Mouse (Mus musculus): ENCODE measurements around the gene Ube2d3. TPM values are rescaled to one million over a fixed set of nuclear protein-coding genes. Genes with fewer than 3 reads are reported as not detected.
"Not testable (repeated sequence)": the region's sequence is repeated elsewhere in the genome, so short reads cannot be mapped to it uniquely, and the experiment has no call there.

The Ube2d3 gene
- total RNA-seq, 2 experiments from 2014 or later: 254 to 257 TPM

GRCm38 (mm10) chr3:135440621-135441020 is 2.7 kb downstream of the Ube2d3 start:
- H3K27ac ChIP-seq: peak overlapping the region; percentile 99; the same call in 1 of the 2 replicates

GRCm38 (mm10) chr3:135444930-135445329 is 7.0 kb downstream of the Ube2d3 start:
- no peak for TF ChIP-seq CTCF (conservative IDR thresholded peaks at IDR 0.05)
- no peak overlapping the region for H3K4me3 ChIP-seq
- no peak overlapping the region for H3K27ac ChIP-seq
- no peak for DNase-seq (ENCODE audit: low spot score in 2 of 2)

More at GRCm38 (mm10) chr3:135440621-135441020, 2.7 kb downstream of the Ube2d3 start:
- no peak for TF ChIP-seq CTCF (conservative IDR thresholded peaks at IDR 0.05)
- no peak for DNase-seq (ENCODE audit: low spot score in 2 of 2)
- peak overlapping the region; percentile 94 for H3K4me3 ChIP-seq

- Histone ChIP-seq H3K27ac (no peak overlapping the region), H3K4me3 (no peak overlapping the region)
- TF ChIP-seq CTCF (conservative IDR thresholded peaks at IDR 0.05): no peak
- no peak for DNase-seq (ENCODE audit: low spot score in 2 of 2)
These were observed 21.0 kb downstream of the Ube2d3 start for GRCm38 (mm10) chr3:135458981-135459380.

- DNase-seq (ENCODE audit: low spot score in 2 of 2): no peak
- Histone ChIP-seq H3K4me3 (no peak overlapping the region), H3K27ac (no peak overlapping the region)
- no peak for TF ChIP-seq CTCF (conservative IDR thresholded peaks at IDR 0.05)
These were observed 30.5 kb downstream of the Ube2d3 start for GRCm38 (mm10) chr3:135468402-135468801.

- TF ChIP-seq CTCF (conservative IDR thresholded peaks at IDR 0.05): no peak
- H3K27ac ChIP-seq: no peak overlapping the region
- no peak overlapping the region for H3K4me3 ChIP-seq
- DNase-seq (ENCODE audit: low spot score in 2 of 2): no peak
These were observed 31.2 kb downstream of the Ube2d3 start for GRCm38 (mm10) chr3:135469146-135469545.

- H3K4me3 ChIP-seq: no peak overlapping the region
- no peak for TF ChIP-seq CTCF (conservative IDR thresholded peaks at IDR 0.05)
- peak; percentile 19 to 46 for DNase-seq (ENCODE audit: low spot score in 2 of 2)
- H3K27ac ChIP-seq: no peak overlapping the region
These were observed 32.0 kb downstream of the Ube2d3 start for GRCm38 (mm10) chr3:135469974-135470373.

GRCm38 (mm10) chr3:135470823-135471222 is 32.9 kb downstream of the Ube2d3 start:
- no peak for DNase-seq (ENCODE audit: low spot score in 2 of 2)
- no peak overlapping the region for H3K4me3 ChIP-seq
- TF ChIP-seq CTCF (conservative IDR thresholded peaks at IDR 0.05): no peak
- no peak overlapping the region for H3K27ac ChIP-seq

GRCm38 (mm10) chr3:135475025-135475424 is 37.1 kb downstream of the Ube2d3 start:
- Histone ChIP-seq H3K4me3 (no peak overlapping the region), H3K27ac (no peak overlapping the region)
- DNase-seq (ENCODE audit: low spot score in 2 of 2): no peak
- TF ChIP-seq CTCF (conservative IDR thresholded peaks at IDR 0.05): no peak

- no peak for TF ChIP-seq CTCF (conservative IDR thresholded peaks at IDR 0.05)
- peak overlapping the region; percentile 69 for H3K27ac ChIP-seq
- DNase-seq (ENCODE audit: low spot score in 2 of 2): peak; percentile 28 to 32
- H3K4me3 ChIP-seq: no peak overlapping the region
These were observed 38.3 kb downstream of the Ube2d3 start for GRCm38 (mm10) chr3:135476286-135476685.

- H3K27ac ChIP-seq: peak overlapping the region; percentile 69; the same call in 1 of the 2 replicates
- no peak for DNase-seq (ENCODE audit: low spot score in 2 of 2)
- no peak overlapping the region for H3K4me3 ChIP-seq
- TF ChIP-seq CTCF (conservative IDR thresholded peaks at IDR 0.05): no peak
These were observed 39.0 kb downstream of the Ube2d3 start for GRCm38 (mm10) chr3:135476977-135477376.

GRCm38 (mm10) chr3:135479090-135479489 is 41.1 kb downstream of the Ube2d3 start:
- not testable (repeated sequence) for DNase-seq (ENCODE audit: low spot score in 2 of 2); H3K4me3 ChIP-seq; H3K27ac ChIP-seq

GRCm38 (mm10) chr3:135480767-135481166 is 42.8 kb downstream of the Ube2d3 start:
- TF ChIP-seq CTCF (conservative IDR thresholded peaks at IDR 0.05): no peak
- no peak overlapping the region for H3K27ac ChIP-seq
- no peak for DNase-seq (ENCODE audit: low spot score in 2 of 2)
- H3K4me3 ChIP-seq: no peak overlapping the region

- TF ChIP-seq CTCF (conservative IDR thresholded peaks at IDR 0.05): no peak
These were observed 43.7 kb downstream of the Ube2d3 start for GRCm38 (mm10) chr3:135481608-135482007.

GRCm38 (mm10) chr3:135484650-135485049 is 46.7 kb downstream of the Ube2d3 start:
- DNase-seq (ENCODE audit: low spot score in 2 of 2); H3K27ac ChIP-seq; H3K4me3 ChIP-seq: not testable (repeated sequence)

More at GRCm38 (mm10) chr3:135481608-135482007, 43.7 kb downstream of the Ube2d3 start:
- no peak for DNase-seq (ENCODE audit: low spot score in 2 of 2)
- Histone ChIP-seq H3K27ac (no peak overlapping the region), H3K4me3 (no peak overlapping the region)

Measured in layer of hippocampus, adult 2 months (tissue).